Mouse (Mus musculus) right cerebral cortex, postnatal 4 days (tissue): Measurements from ENCODE around the gene Gm5662.
"Not testable (repeated sequence)": the region's sequence is repeated elsewhere in the genome, so short reads cannot be mapped to it uniquely, and the experiment has no call there.

ENCODE experiments used
- DNase-seq: peaks from one replicate; pipeline ENCODE4 v3.0.0-alpha.2; 2022

Gm5662 gene

GRCm38 (mm10) chr12:88274400-88274799 lies at the start of gene Gm5662:
Gm5662 (minus strand) TSS chr12:88274500.
- DNase-seq, result not testable (repeated sequence)

- DNase-seq, result not testable (repeated sequence)
Observed at GRCm38 (mm10) chr12:88323926-88324325, 49.6 kb upstream of the Gm5662 start, which contains the start of gene Gm5039. Gm5039 (minus strand) TSS chr12:88324026.

GRCm38 (mm10) chr12:88314556-88314955 lies 40.3 kb upstream of the Gm5662 start:
- DNase-seq, result no peak

- DNase-seq, result not testable (repeated sequence)
Observed at GRCm38 (mm10) chr12:88297171-88297570, 22.9 kb upstream of the Gm5662 start.

DNA sequence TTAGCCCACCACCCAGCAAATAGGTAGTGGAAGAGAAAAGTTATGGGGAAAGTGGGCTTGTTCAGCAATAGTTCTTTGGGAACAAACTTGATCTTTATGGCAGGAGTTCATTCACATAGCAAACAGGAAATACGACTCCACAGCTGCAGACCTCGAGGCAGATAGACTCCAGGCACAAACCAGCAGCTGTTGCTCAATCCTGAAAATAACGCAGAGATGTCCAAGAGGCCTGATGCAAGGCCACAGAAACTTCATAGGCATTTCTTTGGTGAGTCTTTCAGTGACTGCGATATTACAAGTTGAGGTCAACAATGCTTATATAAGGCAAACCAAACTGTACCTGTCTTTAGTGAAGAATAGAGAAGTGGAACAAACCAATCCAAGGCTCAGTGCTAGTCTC lies 18.8 kb upstream of the Gm5662 start:
- not testable (repeated sequence) for DNase-seq

DNA sequence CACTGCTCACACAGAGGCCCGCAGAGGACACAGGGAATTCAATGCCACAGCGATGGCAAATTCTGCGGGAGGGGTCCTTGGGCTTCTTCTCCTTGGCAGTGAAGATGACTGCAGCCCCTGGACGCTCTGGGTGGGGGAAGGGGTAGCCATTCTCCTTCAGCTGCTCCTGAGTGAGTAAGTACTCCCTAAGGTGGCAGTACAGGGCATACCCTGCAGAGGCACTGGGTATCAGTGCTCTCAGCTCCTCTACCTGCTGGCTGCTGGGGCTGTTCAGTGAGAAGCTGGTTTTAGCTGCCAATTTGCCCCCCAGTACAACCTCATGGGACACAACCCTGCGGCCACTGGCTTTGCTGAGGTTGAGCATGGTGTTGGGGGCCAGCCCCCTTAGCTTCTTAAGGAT lies 10.9 kb upstream of the Gm5662 start:
- DNase-seq, result not testable (repeated sequence)

- DNase-seq, result no peak
Observed at GRCm38 (mm10) chr12:88257241-88257640, 17.1 kb downstream of the Gm5662 start.

DNA sequence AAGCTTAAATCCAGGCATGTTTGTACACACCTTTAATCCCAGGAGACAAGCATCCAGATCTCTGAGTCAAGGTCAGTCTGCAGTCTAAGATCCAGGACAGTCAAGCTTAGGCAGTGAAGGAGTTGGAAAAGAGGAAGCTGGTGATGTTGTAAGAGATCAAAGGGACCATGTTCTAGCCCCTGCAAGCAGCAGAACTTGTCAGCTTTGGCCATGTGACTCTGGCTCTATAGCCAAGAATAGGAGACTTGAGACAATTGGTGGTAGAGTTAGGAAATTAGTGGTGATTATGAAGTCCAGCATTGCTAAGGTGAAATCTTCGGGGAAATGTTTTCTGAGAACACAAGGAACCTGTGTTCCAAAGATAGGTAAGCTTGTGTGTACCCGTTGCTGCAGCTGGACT lies 18.4 kb downstream of the Gm5662 start:
- DNase-seq, result not testable (repeated sequence)

DNA sequence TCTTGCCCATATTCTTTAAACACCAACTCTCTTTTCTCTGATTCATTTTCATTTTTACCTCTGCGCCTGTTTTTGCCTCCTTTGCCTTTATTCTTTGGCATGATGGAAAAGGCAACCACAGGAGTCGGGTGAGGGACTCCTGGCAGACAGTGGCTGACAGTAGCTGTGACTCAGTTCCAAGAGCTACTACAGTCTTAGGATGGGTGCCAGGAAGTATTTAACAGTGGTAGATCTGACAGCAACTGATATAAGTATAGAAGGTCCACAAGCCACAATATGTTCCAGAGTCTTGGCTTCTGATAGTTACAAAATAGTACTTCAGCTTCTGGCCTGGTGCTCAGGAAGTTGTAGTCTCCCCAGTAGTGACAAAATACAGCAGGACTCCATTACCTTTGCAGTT lies 24.3 kb downstream of the Gm5662 start, which contains the start of gene Gm8332:
TSS of gene Gm8332 (minus strand) at position 101 of the 400 bp plus-strand sequence.
- not testable (repeated sequence) for DNase-seq

- not testable (repeated sequence) for DNase-seq
Observed at GRCm38 (mm10) chr12:88245786-88246185, 28.5 kb downstream of the Gm5662 start.

GRCm38 (mm10) chr12:88242940-88243339 lies 31.4 kb downstream of the Gm5662 start:
- not testable (repeated sequence) for DNase-seq
